Mouse (Mus musculus) colon, adult 2 months (tissue): ENCODE measurements around the gene Stx6. TPM values are rescaled to one million over a fixed set of nuclear protein-coding genes. Genes with fewer than 3 reads are reported as not detected.

Source experiments
- polyA plus RNA-seq: library from polyadenylated mRNA; depleted of rRNA; stranded (reverse); fragments of >200 nt; gene quantifications from 2 replicates; pipeline ENCODE4 v1.2.3, GENCODE M21; 2012; rRNA removed

Gene Stx6
- 41.8 and 48.7 TPM in 2 replicates for polyA plus RNA-seq

GRCm38 (mm10) chr1:155158141-155158969 is at the start of gene Stx6:
TSS of gene Stx6 (plus strand) at chr1:155158715.

GRCm38 (mm10) chr1:155146572-155146980 is 11.9 kb upstream of the Stx6 start, which contains the start of gene Mr1:
TSS of gene Mr1 (minus strand) at chr1:155146814.

GRCm38 (mm10) chr1:155243797-155244770 is 85.6 kb downstream of the Stx6 start, which contains the start of gene BC034090:
TSS of gene BC034090 (minus strand) at chr1:155244444.

Other genes with a start within 250 kb of the Stx6 start
- gene Ier5, start 59.1 kb upstream of the Stx6 start, polyA plus RNA-seq: 30.8 and 40.9 TPM in 2 replicates
- gene Mr1, start 11.9 kb upstream of the Stx6 start, polyA plus RNA-seq: 1.2 and 1.6 TPM in 2 replicates
- 5.5 and 6.8 TPM in 2 replicates for gene BC034090, start 85.7 kb downstream of the Stx6 start, polyA plus RNA-seq